Mouse (Mus musculus) heart, postnatal 0 days (tissue): ENCODE measurements at regions not wholly inside any gene's neighbourhood (a gene's known extent, or its start where the extent isn't known, plus 50 kb on each side); places are given as distances from the start of the nearest gene placed in this dataset.

Source experiments
- CTCF ChIP-seq: IDR thresholded peaks from 2 replicates; pipeline ENCODE4 v1.5.1; 2016; ENCODE audit warnings: antibody characterized with exemption, control low read depth, low read depth
- EP300 ChIP-seq: IDR thresholded peaks from 2 replicates; pipeline ENCODE4 v1.6.1; 2016; ENCODE audit warnings: antibody characterized with exemption, low read depth

DNA sequence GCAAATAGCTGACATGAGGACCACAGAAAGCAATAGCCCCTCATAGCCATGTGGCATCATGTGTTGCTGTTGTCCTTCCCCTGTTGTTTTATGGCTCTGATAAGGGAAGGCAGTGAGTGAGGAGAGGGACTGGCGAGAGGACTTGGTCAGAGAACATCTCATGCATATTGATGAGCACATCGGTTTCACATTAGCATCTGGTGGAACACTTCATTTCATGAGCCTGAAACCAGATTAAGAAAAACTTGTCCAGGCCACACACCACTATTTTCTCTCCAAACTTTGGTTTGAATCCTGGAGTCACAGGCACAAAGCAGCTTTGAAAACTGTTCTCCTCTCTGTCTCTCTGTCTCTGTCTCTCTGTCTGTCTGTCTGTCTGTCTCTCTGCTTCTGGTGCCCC lies 451.0 kb upstream of the Mgmt start:
- TF ChIP-seq CTCF (no peak), EP300 (no peak)
